Mouse (Mus musculus): ENCODE data around the gene Grhpr.
"Not testable (repeated sequence)": the region's sequence is repeated elsewhere in the genome, so short reads cannot be mapped to it uniquely, and the experiment has no call there.

Gene Grhpr

GRCm38 (mm10) chr4:44981280-44981973, at the start of gene Grhpr:
Gene Grhpr, plus strand, starts transcription at chr4:44981395.
- in situ Hi-C loops (cut with MboI; ENCODE audit: unreplicated experiment in 2 of 2) = no loop called here

GRCm38 (mm10) chr4:44931732-44932131, 49.5 kb upstream of the Grhpr start:
- in situ Hi-C loops (cut with MboI; ENCODE audit: unreplicated experiment in 2 of 2) = no loop called here

GRCm38 (mm10) chr4:44938359-44939340, 42.5 kb upstream of the Grhpr start:
- in situ Hi-C loops (cut with MboI; ENCODE audit: unreplicated experiment in 2 of 2) = no loop called here

GRCm38 (mm10) chr4:44939576-44940249, 41.5 kb upstream of the Grhpr start:
- in situ Hi-C loops (cut with MboI; ENCODE audit: unreplicated experiment in 2 of 2) = no loop called here

GRCm38 (mm10) chr4:44940286-44940685, 40.9 kb upstream of the Grhpr start:
- in situ Hi-C loops (cut with MboI; ENCODE audit: unreplicated experiment in 2 of 2) = no loop called here

- in situ Hi-C loops (cut with MboI; ENCODE audit: unreplicated experiment in 2 of 2) = no loop called here
These were observed 39.0 kb upstream of the Grhpr start for GRCm38 (mm10) chr4:44942237-44942636.

GRCm38 (mm10) chr4:44943480-44943879, 37.7 kb upstream of the Grhpr start:
- in situ Hi-C loops (cut with MboI; ENCODE audit: unreplicated experiment in 2 of 2) = no loop called here

GRCm38 (mm10) chr4:44944426-44945075, 36.6 kb upstream of the Grhpr start:
- in situ Hi-C loops (cut with MboI; ENCODE audit: unreplicated experiment in 2 of 2) = no loop called here

- in situ Hi-C loops (cut with MboI; ENCODE audit: unreplicated experiment in 2 of 2) = not testable (repeated sequence)
These were observed 35.1 kb upstream of the Grhpr start for GRCm38 (mm10) chr4:44946126-44946525.

GRCm38 (mm10) chr4:44947464-44947863, 33.7 kb upstream of the Grhpr start:
- in situ Hi-C loops (cut with MboI; ENCODE audit: unreplicated experiment in 2 of 2) = no loop called here

- in situ Hi-C loops (cut with MboI; ENCODE audit: unreplicated experiment in 2 of 2) = no loop called here
These were observed 32.9 kb upstream of the Grhpr start for GRCm38 (mm10) chr4:44948314-44948713.

- in situ Hi-C loops (cut with MboI; ENCODE audit: unreplicated experiment in 2 of 2) = no loop called here
These were observed 28.2 kb upstream of the Grhpr start for GRCm38 (mm10) chr4:44953041-44953440.

GRCm38 (mm10) chr4:44958776-44959175, 22.4 kb upstream of the Grhpr start:
- in situ Hi-C loops (cut with MboI; ENCODE audit: unreplicated experiment in 2 of 2) = no loop called here

GRCm38 (mm10) chr4:44959220-44959619, 22.0 kb upstream of the Grhpr start:
- in situ Hi-C loops (cut with MboI; ENCODE audit: unreplicated experiment in 2 of 2) = no loop called here

GRCm38 (mm10) chr4:44963156-44963555, 18.0 kb upstream of the Grhpr start:
- in situ Hi-C loops (cut with MboI; ENCODE audit: unreplicated experiment in 2 of 2) = no loop called here

GRCm38 (mm10) chr4:44965175-44965574, 16.0 kb upstream of the Grhpr start:
- in situ Hi-C loops (cut with MboI; ENCODE audit: unreplicated experiment in 2 of 2) = loop anchor here (5.0 kb wide), 3 partner anchors 48 to 258 kb away; partner anchors contain the start of gene Pax5 (in 1 of the 2)

GRCm38 (mm10) chr4:44965736-44966135, 15.5 kb upstream of the Grhpr start:
- in situ Hi-C loops (cut with MboI; ENCODE audit: unreplicated experiment in 2 of 2) = loop anchor here (5.0 kb wide), 3 partner anchors 48 to 258 kb away; partner anchors contain the start of gene Pax5 (in 1 of the 2)

- in situ Hi-C loops (cut with MboI; ENCODE audit: unreplicated experiment in 2 of 2) = loop anchor here (5.0 kb wide), 3 partner anchors 50 to 260 kb away; partner anchors contain the start of gene Pax5 (in 1 of the 2)
These were observed 13.8 kb upstream of the Grhpr start for GRCm38 (mm10) chr4:44967402-44967801.

- in situ Hi-C loops (cut with MboI; ENCODE audit: unreplicated experiment in 2 of 2) = loop anchor here (5.0 to 10.0 kb wide), 5 partner anchors 42 to 312 kb away; partner anchors contain the start of gene Zbtb5 (in 2 of the 2)
These were observed 11.1 kb upstream of the Grhpr start for GRCm38 (mm10) chr4:44970056-44970455.

- in situ Hi-C loops (cut with MboI; ENCODE audit: unreplicated experiment in 2 of 2) = loop anchor here (5.0 to 10.0 kb wide), 5 partner anchors 42 to 312 kb away; partner anchors contain the start of gene Zbtb5 (in 2 of the 2)
These were observed 10.5 kb upstream of the Grhpr start for GRCm38 (mm10) chr4:44970612-44971110.

Data from v-Abl transformed pro-B cells (cell line).